Mouse (Mus musculus) heart, adult 11 months (tissue): ENCODE results near the gene Gm28051.
A peak's percentile ranks its signal among the peaks of the same experiment; 100 is the strongest.

Experiments
- DNase-seq: peaks from one replicate; pipeline ENCODE4 v3.0.0; 2022

Gene Gm28051

GRCm38 (mm10) chr12:102705216-102705871, 52.2 kb downstream of the Gm28051 start:
- DNase-seq = peak; percentile 98

- peak; percentile 96 for DNase-seq
These were observed 52.9 kb downstream of the Gm28051 start, which contains the start of gene Itpk1 for GRCm38 (mm10) chr12:102704457-102705198. Gene Itpk1 (minus strand): TSS chr12:102704930.

- no peak for DNase-seq
These were observed 53.6 kb downstream of the Gm28051 start for GRCm38 (mm10) chr12:102703921-102704408.

- peak; percentile 93 for DNase-seq
These were observed 54.1 kb downstream of the Gm28051 start for GRCm38 (mm10) chr12:102703441-102703840.

GRCm38 (mm10) chr12:102703111-102703412, 54.5 kb downstream of the Gm28051 start:
- DNase-seq = no peak

GRCm38 (mm10) chr12:102702356-102703110, 55.0 kb downstream of the Gm28051 start:
- DNase-seq = peak; percentile 95

GRCm38 (mm10) chr12:102701691-102702207, 55.8 kb downstream of the Gm28051 start:
- peak; percentile 90 for DNase-seq

- peak; percentile 82 for DNase-seq
These were observed 57.1 kb downstream of the Gm28051 start for GRCm38 (mm10) chr12:102700453-102700852.

GRCm38 (mm10) chr12:102699156-102699555, 58.4 kb downstream of the Gm28051 start:
- DNase-seq = peak; percentile 67

GRCm38 (mm10) chr12:102698089-102698684, 59.4 kb downstream of the Gm28051 start:
- peak; percentile 89 for DNase-seq

GRCm38 (mm10) chr12:102697381-102697780, 60.2 kb downstream of the Gm28051 start:
- DNase-seq = peak; percentile 83

- DNase-seq = peak; percentile 87
These were observed 60.8 kb downstream of the Gm28051 start for GRCm38 (mm10) chr12:102696635-102697354.

GRCm38 (mm10) chr12:102695369-102696239, 62.0 kb downstream of the Gm28051 start:
- DNase-seq = peak; percentile 87

GRCm38 (mm10) chr12:102691761-102692160, 65.8 kb downstream of the Gm28051 start:
- DNase-seq = no peak

- peak; percentile 97 for DNase-seq
These were observed 66.4 kb downstream of the Gm28051 start for GRCm38 (mm10) chr12:102691180-102691579.

GRCm38 (mm10) chr12:102689773-102690563, 67.6 kb downstream of the Gm28051 start:
- DNase-seq = peak; percentile 95

- no peak for DNase-seq
These were observed 71.2 kb downstream of the Gm28051 start for GRCm38 (mm10) chr12:102686321-102686720.

- DNase-seq = no peak
These were observed 72.0 kb downstream of the Gm28051 start for GRCm38 (mm10) chr12:102685523-102685931.

- no peak for DNase-seq
These were observed 72.7 kb downstream of the Gm28051 start for GRCm38 (mm10) chr12:102684720-102685386.

GRCm38 (mm10) chr12:102683979-102684378, 73.6 kb downstream of the Gm28051 start:
- no peak for DNase-seq
